Mouse (Mus musculus) kidney, postnatal 0 days (tissue): ENCODE results near the gene U2af2. TPM values are rescaled to one million over a fixed set of nuclear protein-coding genes. Genes with fewer than 3 reads are reported as not detected.
A peak's percentile ranks its signal among the peaks of the same experiment; 100 is the strongest.

Experiments
- ATAC-seq: fragments of 200-750 bp; cut with Nextera tagmentation; replicated peaks from 2 replicates; pipeline ENCODE4 v1.8.0; 2017; ENCODE audit warnings: low read depth, moderate number of reproducible peaks, moderate TSS enrichment, moderate library complexity; ENCODE audit not compliant: low FRiP score
- DNase-seq: peaks from one replicate; pipeline ENCODE4 v3.0.0-alpha.2; 2016; ENCODE audit warnings: low spot score
- H3K27ac ChIP-seq: fragments of 300-500 bp; sonication (generic); 2 replicates; pipeline ENCODE4 v1.5.1; 2014; ENCODE audit warnings: mild to moderate bottlenecking
- H3K27me3 ChIP-seq: fragments of 300-500 bp; sonication (generic); 2 replicates; pipeline ENCODE4 v1.6.1; 2014; ENCODE audit warnings: low read length, mixed read lengths; ENCODE audit not compliant: insufficient read depth
- H3K36me3 ChIP-seq: fragments of 300-500 bp; sonication (generic); 2 replicates; pipeline ENCODE4 v1.6.1; 2014; ENCODE audit warnings: low read length, mixed read lengths; ENCODE audit not compliant: insufficient read depth
- H3K4me1 ChIP-seq: fragments of 300-500 bp; sonication (generic); replicated peaks from 2 replicates; pipeline ENCODE4 v1.6.1; 2014; ENCODE audit warnings: antibody characterized with exemption, low read length, mixed read lengths; ENCODE audit not compliant: insufficient read depth
- H3K4me2 ChIP-seq: fragments of 300-500 bp; sonication (generic); 2 replicates; pipeline ENCODE4 v1.6.1; 2014; ENCODE audit warnings: mild to moderate bottlenecking, low read length, moderate library complexity, mixed read lengths
- H3K4me3 ChIP-seq: fragments of 300-500 bp; sonication (generic); replicated peaks from 2 replicates; pipeline ENCODE4 v1.5.1; 2014; ENCODE audit warnings: low read depth, low read length
- H3K9ac ChIP-seq: fragments of 300-500 bp; sonication (generic); 2 replicates; pipeline ENCODE4 v1.6.1; 2014; ENCODE audit warnings: low read depth, low read length
- H3K9me3 ChIP-seq: fragments of 300-500 bp; sonication (generic); replicated peaks from 2 replicates; pipeline ENCODE4 v1.6.1; 2016; ENCODE audit warnings: low read length, inconsistent platforms, mixed read lengths
- CTCF ChIP-seq: IDR thresholded peaks from 2 replicates; pipeline ENCODE4 v1.5.1; 2016; ENCODE audit warnings: antibody characterized with exemption, low read depth, mild to moderate bottlenecking, moderate library complexity
- WGBS: fragments of 180-500 bp; shearing (Covaris S2); extraction: QIAGEN DNeasy Blood & Tissue Kit; methylation state at CpG from one replicate; pipeline ENCODE4 v1.1.7; 2014; 5-methylcytosine and 5-hydroxymethylcytosine counted together
- polyA plus RNA-seq: library from polyadenylated mRNA; unstranded; fragments of >200 nt; fragmentation: Nextera tagmentation; extraction: Ambion mirVana; gene quantifications from 2 replicates; pipeline ENCODE4 v1.2.1, GENCODE M21; 2015

Gene U2af2
- polyA plus RNA-seq, 1 experiment from 2014 or later, result 95.0 TPM

GRCm38 (mm10) chr7:5021197-5021596 lies 40.7 kb upstream of the U2af2 start:
- H3K27ac ChIP-seq, result peak overlapping the region; percentile 92; the same call in 1 of the 2 replicates
- WGBS, result 44% methylated on average over 5 of the region's 5 CpGs
- H3K9ac ChIP-seq, result peak overlapping the region; percentile 83
- H3K4me3 ChIP-seq, result peak overlapping the region; percentile 70
- peak overlapping the region; percentile 84 for H3K4me2 ChIP-seq
- TF ChIP-seq CTCF, result no peak
- ATAC-seq (no peak), DNase-seq (peak; percentile 3)
- H3K36me3 ChIP-seq, result peaks cover 19% of the 10 kb centered on the region
- no peaks in the 10 kb centered on the region for H3K9me3 ChIP-seq
- H3K27me3 ChIP-seq, result no peaks in the 10 kb centered on the region
- 0 out of 2 replicates have a peak, but pooled peaks cover 5% of the 10 kb centered on the region for H3K4me1 ChIP-seq

DNA sequence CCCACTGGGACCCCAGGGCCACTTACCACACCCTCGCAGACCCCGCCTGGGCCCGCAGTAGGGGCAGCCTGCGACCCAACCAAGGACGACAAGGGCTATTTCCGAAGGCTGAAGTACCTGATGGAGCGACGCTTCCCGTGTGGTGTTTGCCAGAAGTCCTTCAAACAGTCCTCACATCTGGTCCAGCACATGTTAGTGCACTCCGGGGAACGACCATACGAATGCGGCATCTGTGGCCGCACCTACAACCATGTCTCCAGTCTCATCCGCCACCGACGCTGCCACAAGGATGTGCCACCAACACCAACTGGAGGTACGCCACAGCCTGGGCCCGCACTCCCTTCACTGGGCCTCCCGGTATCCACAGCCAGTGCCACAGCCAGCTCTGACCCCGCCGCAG lies 32.4 kb upstream of the U2af2 start:
- peaks cover 62% of the 10 kb centered on the region for H3K36me3 ChIP-seq
- no peaks in the 10 kb centered on the region for H3K27me3 ChIP-seq
- no peaks in the 10 kb centered on the region for H3K4me1 ChIP-seq
- H3K9ac ChIP-seq, result no peak overlapping the region
- no peak overlapping the region for H3K4me3 ChIP-seq
- no peak for TF ChIP-seq CTCF
- no peak for DNase-seq
- H3K9me3 ChIP-seq, result peaks cover 19% of the 10 kb centered on the region
- H3K4me2 ChIP-seq, result no peak overlapping the region
- H3K27ac ChIP-seq, result no peak overlapping the region
- ATAC-seq, result no peak
- WGBS, result 95% methylated on average over 22 of the region's 22 CpGs

- no peak overlapping the region for H3K4me3 ChIP-seq
- DNase-seq (no peak), ATAC-seq (no peak)
- H3K27me3 ChIP-seq, result no peaks in the 10 kb centered on the region
- no peak overlapping the region for H3K9ac ChIP-seq
- no peak overlapping the region for H3K27ac ChIP-seq
- no peak for TF ChIP-seq CTCF
- peaks cover 63% of the 10 kb centered on the region for H3K36me3 ChIP-seq
- no peaks in the 10 kb centered on the region for H3K4me1 ChIP-seq
- H3K4me2 ChIP-seq, result no peak overlapping the region
- H3K9me3 ChIP-seq, result peaks cover 19% of the 10 kb centered on the region
- WGBS, result 92% methylated on average over 21 of the region's 21 CpGs
Measured at GRCm38 (mm10) chr7:5029946-5030345, 32.0 kb upstream of the U2af2 start.

DNA sequence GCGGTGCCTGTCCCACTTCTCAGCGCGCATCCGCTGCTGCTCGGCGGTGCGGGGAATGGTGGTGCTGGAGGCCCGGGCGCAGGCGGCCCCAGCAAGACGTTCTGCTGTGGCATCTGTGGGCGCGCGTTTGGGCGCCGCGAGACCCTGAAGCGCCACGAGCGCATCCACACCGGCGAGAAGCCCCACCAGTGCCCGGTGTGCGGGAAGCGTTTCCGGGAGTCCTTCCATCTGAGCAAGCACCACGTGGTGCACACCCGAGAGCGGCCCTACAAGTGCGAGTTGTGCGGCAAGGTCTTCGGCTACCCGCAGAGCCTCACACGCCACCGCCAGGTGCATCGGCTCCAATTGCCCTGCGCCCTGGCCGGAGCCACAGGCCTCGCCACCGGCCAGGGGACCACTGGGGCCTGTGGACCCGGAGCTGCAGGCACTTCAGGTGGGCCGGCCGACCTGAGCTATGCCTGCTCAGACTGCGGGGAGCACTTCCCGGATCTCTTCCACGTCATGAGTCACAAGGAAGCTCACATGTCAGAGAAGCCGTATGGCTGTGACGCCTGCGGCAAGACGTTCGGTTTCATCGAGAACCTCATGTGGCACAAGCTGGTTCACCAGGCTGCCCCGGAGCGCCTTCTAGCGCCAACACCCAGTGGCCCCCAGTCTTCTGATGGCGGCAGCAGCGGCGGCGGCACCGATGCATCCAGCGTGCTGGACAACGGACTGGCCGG lies 31.2 kb upstream of the U2af2 start:
- ATAC-seq (no peak), DNase-seq (no peak)
- Histone ChIP-seq H3K27ac (no peak overlapping the region), H3K4me3 (no peak overlapping the region), H3K9me3 (peaks cover 19% of the 10 kb centered on the region), H3K36me3 (peaks cover 68% of the 10 kb centered on the region), H3K4me1 (no peaks in the 10 kb centered on the region), H3K4me2 (no peak overlapping the region), H3K9ac (no peak overlapping the region), H3K27me3 (no peaks in the 10 kb centered on the region)
- TF ChIP-seq CTCF, result no peak
- 89% methylated on average over 63 of the region's 63 CpGs for WGBS

GRCm38 (mm10) chr7:5031496-5031895 lies 30.4 kb upstream of the U2af2 start:
- H3K27me3 ChIP-seq, result no peaks in the 10 kb centered on the region
- no peaks in the 10 kb centered on the region for H3K4me1 ChIP-seq
- H3K9me3 ChIP-seq, result peaks cover 19% of the 10 kb centered on the region
- 85% methylated on average over 41 of the region's 46 CpGs for WGBS
- ATAC-seq (no peak), DNase-seq (no peak)
- H3K4me2 ChIP-seq, result no peak overlapping the region
- H3K4me3 ChIP-seq, result no peak overlapping the region
- peaks cover 71% of the 10 kb centered on the region for H3K36me3 ChIP-seq
- H3K9ac ChIP-seq, result no peak overlapping the region
- H3K27ac ChIP-seq, result no peak overlapping the region
- no peak for TF ChIP-seq CTCF

GRCm38 (mm10) chr7:5033818-5034217 lies 28.1 kb upstream of the U2af2 start, which contains the start of gene 4632433K11Rik:
Gene 4632433K11Rik, plus strand, starts transcription at chr7:5034118.
- Histone ChIP-seq H3K4me3 (no peak within 1 kb of the TSS), H3K9me3 (peaks cover 19% of the 10 kb centered on the region), H3K27me3 (no peaks in the 10 kb centered on the region), H3K27ac (no peak within 1 kb of the TSS), H3K36me3 (peaks cover 66% of the 10 kb centered on the region), H3K4me1 (0 out of 2 replicates have a peak, but pooled peaks cover 3% of the 10 kb centered on the region), H3K4me2 (no peak within 1 kb of the TSS), H3K9ac (no peak within 1 kb of the TSS)
- DNase-seq (no peak), ATAC-seq (no peak)
- 94% methylated on average over 3 of the region's 3 CpGs for WGBS
- no peak for TF ChIP-seq CTCF
